Mouse (Mus musculus): ENCODE results near the gene Scamp5.
A peak's percentile ranks its signal among the peaks of the same experiment; 100 is the strongest.
"Not testable (repeated sequence)": the region's sequence is repeated elsewhere in the genome, so short reads cannot be mapped to it uniquely, and the experiment has no call there.

Gene Scamp5

DNA sequence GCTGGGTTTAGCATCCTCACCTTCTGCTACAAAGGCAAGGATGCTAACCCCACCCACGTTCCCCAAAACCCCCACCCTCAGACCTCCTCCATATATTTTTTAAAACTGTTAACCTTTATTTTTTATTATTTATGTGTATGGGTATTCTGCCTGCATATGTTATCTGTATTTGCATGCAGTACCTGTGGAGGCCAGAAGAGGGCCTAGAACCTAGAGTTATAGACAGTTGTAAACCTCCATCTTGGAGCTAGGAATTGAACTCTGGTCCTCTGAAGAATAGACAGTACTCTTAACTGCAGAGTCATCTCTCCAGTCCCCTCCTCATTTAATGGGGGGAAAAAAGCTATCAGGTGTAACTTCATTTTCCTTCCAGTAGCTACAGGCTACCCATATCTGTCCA, 18.1 kb downstream of the Scamp5 start:
- no peak for DNase-seq

- no peak for DNase-seq
Measured at GRCm38 (mm10) chr9:57440620-57441019, 27.2 kb downstream of the Scamp5 start.

GRCm38 (mm10) chr9:57439522-57440295, 28.2 kb downstream of the Scamp5 start, which contains the start of gene Ppcdc:
Gene Ppcdc (minus strand): TSS chr9:57440124.
- DNase-seq: peak; percentile 94

DNA sequence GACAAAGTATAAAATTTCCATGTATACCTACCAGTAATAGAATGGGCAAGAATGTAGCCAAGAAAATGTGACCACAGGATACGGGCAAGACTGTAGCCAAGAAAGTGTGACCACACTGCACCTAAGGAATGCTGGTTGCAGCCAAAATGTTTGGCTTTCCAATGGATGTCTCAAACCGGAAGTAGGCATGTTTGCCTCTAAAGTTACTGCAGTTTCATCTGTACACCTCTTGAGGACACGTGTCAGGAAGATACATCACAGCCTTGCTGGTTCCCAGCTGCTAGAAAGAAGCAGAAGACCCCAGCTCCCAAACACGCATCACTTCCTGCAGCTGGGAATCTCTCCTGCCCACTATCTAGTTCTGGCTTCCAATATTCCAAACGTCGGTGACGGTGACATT, 28.8 kb downstream of the Scamp5 start:
- DNase-seq: no peak

GRCm38 (mm10) chr9:57437896-57438614, 29.8 kb downstream of the Scamp5 start:
- DNase-seq: no peak

GRCm38 (mm10) chr9:57436166-57436565, 31.7 kb downstream of the Scamp5 start:
- DNase-seq: no peak

DNA sequence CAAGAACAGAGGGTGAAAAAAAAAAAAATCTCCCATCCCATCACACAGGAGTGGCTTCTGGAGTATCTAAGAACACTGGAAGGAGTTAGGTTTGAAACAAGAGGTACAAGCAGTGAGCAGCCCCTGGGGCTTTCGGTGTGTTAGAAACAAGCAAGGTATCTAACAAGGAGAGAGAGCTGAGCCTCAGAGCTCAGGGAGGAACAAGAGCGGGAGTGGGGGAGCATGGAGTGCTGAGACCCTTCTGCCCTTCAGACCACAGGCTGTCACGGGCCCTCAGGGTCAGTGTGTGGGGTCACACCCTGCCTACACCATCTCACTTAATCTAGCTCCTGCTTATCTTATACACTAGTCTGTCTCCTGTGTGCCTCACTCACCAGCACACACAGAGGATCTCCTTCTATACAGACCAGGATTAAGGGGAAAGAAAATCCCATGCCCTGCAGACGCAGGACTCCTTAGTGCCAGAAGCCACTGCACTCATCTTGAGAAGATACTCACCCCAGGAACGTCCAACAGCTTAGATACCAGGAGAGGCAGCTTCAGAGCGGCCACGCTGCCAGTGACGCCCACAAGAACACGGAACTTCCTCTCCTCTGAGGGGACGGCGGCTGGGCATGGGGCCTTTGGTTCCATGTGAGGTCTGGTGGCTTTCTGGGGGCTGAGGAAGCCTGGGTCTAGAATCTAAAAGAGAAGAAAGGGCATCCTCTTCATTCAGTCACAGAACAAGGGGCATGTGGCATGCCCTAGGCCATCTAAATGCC, 33.3 kb downstream of the Scamp5 start:
- DNase-seq: no peak

DNA sequence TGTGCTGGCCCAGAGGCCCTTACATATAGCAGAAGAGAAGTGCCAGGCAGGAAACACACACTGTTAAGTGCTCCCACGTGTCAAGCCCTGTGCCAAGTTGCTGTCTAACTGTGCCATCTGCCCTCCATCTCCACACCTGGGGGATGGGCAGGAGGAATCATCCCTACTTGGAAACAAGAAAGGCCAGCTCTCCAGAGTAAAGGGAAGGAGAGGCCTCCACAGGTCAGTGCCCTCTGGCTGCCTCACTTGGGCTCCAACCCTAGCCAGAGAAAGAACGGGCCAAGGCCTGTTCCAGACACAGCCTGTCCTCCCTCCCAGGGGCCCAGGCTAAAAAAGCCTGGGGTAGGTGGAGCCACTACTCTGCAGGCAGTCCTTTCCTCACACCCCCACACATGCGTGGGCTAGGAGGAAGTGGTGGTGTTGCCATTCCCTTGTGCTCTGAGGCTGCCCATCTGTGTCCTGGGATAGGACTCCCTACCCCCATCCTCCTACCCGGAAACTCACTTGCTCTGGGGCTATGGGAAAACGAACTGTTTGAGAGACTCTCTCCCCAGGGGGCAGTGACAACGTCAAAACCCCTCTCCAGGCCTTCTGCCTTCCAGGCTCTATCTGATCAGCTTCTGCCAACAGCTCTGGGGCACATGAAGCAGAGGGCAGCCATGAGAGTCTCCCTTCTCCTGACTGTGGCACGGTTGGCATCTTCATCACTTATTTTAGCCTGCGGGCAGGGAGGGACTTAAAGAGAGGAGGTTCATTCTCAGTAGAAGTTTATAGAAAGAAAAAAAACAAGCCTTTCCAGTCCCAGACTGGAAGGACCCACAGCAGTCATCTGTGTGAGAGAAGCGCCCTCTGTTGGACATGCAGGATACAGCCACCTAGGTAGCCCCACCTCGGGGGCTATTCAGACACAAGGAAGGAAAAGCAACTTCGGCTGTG, 34.5 kb downstream of the Scamp5 start:
- peak; percentile 91 for DNase-seq

DNA sequence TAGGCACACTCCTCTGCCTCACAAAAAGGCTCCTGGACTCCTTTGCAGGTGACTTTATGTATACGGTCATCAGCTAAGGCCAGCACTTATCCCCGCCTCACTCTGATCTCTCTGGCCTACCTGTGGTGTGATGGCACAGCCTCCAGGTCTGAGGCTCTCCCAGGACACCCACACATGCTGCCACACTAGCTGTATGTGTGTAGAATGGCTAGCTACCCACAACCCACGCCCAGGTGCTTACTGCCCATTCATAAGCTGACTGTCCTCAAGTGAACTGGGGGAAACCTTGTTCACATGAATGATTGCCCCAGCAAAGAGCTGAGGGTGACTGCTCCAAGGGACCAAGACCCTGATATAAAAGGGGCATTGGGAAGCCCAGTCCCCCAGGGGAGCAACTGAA, 35.4 kb downstream of the Scamp5 start:
- DNase-seq: no peak

DNA sequence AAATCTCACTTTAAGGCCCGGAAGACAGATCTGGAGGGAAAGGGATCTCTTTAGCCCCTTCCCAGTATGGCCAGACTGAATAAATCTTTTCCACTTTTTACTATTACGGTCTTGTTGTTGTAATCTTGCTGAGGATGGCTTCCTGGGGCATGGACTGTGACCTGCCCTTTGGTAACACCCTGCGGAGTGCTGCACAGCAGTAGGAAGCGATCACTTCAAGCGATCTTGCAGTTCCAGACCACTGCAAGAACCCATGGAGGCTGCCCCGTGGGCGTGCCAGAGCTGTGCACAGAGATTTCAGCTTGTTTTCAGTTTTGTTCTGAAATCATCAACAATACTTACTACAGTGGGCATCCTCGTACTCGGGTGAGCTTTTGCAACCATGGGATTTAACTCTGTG, 36.7 kb downstream of the Scamp5 start:
- DNase-seq: peak; percentile 55

GRCm38 (mm10) chr9:57428391-57428790, 39.5 kb downstream of the Scamp5 start:
- no peak for DNase-seq

DNA sequence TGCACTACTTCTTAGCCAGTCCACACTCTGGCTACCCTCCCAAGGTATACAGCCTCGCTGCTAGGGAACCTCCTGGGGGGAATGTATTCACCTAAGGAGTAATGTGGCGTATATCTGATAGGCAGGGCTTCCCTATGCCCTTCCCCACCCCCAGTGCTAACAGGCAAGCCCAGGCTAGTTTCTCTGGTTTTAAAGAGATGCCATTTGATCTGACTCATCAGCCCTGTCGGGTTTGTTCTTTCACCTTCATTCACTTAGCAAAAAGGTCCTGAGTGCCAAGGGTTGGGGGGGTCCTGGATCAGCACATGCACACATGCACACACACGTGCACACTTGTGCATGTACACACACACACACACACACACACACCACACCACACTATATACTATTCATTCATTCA, 39.9 kb downstream of the Scamp5 start:
- DNase-seq: no peak

DNA sequence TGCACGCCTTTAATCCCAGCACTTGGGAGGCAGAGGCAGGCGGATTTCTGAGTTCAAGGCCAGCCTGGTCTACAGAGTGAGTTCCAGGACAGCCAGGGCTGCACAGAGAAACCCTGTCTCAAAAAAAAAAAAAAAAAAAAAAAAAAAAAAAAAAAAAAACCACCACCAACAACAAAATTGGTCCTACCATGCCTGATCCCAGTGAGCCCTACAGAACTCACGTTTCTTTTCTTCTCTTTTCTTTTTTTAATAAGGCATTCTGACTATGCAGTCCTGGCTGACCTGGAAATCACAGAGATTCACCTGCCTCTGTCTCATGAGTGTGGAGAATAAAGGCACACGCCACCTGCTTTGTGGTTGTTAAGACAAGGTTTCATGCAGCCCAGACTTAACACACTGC, 40.7 kb downstream of the Scamp5 start:
- DNase-seq: not testable (repeated sequence)

GRCm38 (mm10) chr9:57425116-57425515, 42.7 kb downstream of the Scamp5 start:
- DNase-seq: peak; percentile 46

GRCm38 (mm10) chr9:57424066-57424465, 43.8 kb downstream of the Scamp5 start:
- DNase-seq: peak; percentile 25

DNA sequence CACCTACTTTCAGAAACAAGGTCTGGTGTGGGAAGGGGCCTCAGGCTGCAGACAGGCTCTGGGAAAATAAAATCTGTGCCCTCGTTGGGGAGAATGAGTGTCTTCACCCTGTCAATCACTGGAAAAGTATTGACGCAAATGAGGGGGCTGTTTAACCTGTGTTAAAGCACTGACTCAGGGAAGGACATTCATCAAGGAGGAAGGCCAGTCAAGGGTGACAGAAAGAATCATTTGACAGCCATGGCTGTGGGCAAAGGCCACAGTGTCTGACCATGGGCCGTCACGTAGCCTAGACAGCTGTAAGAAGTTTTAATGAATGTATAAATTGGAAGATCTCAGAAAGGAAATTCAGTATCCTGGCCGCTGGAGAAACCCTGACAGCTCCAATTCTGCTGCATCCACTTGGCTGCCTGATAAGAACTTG, 46.2 kb downstream of the Scamp5 start:
- peak; percentile 37 for DNase-seq

GRCm38 (mm10) chr9:57421121-57421571, 46.7 kb downstream of the Scamp5 start:
- peak; percentile 80 for DNase-seq

- peak; percentile 93 for DNase-seq
Measured at GRCm38 (mm10) chr9:57420321-57421120, 47.3 kb downstream of the Scamp5 start.

- no peak for DNase-seq
Measured at GRCm38 (mm10) chr9:57419521-57420267, 48.2 kb downstream of the Scamp5 start.

DNA sequence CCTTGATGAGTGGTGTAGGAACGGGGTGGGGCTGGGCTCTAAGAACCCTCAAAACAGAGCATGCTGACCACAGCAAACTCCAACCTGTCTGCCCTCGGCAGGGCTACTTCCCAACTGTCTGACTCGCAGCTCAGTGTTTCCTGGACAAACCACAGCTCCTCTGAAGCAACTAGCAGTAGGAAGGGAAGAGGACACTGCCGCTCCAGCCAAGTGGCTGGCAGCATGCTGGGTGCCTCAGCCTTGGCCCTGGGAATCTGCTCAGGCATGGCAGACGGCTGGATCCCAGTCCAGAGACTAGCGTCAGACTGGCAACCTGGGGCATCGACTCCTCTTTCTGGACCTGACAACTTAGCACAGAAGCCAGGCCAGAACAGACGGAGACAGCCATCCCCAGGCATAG, 50.5 kb downstream of the Scamp5 start:
- peak; percentile 26 for DNase-seq

Data from kidney, postnatal 10 days (tissue).